Mouse (Mus musculus) v-Abl transformed pro-B cells (cell line): ENCODE results near the gene Olfr1062.
"Not testable (repeated sequence)": the region's sequence is repeated elsewhere in the genome, so short reads cannot be mapped to it uniquely, and the experiment has no call there.

Source experiments
- in situ Hi-C, 2 experiments: fragments of 400-800 bp; cut with MboI; formaldehyde crosslinking; loops; one replicate each; pipeline ENCODE4 v1.15.1; 2025; ENCODE audit not compliant: unreplicated experiment in 2 of 2

Gene Olfr1062

DNA sequence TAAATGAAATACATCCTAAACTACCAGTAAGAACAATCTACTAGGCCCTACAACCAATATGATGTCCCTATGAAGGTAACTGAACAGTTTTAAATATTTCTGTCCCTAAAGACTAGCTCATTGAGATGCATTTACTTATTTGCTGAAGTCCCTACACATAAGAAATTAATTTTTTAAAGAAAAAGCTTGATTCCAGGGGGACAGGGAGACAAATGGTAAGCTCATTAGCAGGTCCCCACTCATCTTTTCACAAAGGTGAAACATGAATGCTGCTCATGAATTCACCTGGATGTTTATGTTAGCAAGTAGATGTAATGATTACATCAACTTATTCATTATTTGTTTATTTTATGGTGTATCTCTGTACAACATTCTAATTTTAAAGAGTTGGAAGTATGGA lies at the start of gene Olfr1062:
TSS of gene Olfr1062 (minus strand) at position 101 of the 400 bp plus-strand sequence.
- in situ Hi-C loops: not testable (repeated sequence)

DNA sequence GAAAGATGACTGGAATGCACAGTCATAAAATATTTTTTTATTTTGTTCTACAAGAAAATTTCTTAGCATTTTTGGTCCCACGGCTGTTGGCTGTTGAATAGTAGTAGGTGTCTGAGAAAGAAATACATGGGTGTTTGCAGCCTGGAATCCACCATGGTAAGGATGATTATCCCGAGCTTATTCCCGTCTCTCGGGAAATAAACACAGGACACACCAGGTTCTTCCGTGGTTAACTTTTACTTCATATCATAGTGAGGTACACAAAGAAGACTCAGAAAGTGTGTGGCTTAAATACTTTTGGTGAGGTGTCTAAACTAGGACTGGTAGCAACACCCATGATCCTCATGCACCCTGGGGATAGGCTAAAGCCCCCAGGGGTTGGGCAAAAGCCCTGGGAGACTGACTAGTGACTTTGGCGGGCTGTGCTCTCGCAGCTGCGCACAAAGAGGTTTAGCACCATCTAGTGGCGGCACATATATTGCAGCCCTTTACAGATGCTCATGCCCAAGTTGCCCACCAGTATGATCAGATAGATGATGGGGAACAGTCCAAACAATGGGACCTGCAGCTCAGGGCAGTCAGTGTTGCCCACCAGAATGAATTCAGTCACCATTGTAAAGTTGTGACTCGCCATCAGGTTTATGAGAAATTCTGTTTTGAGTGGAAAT lies 38.0 kb upstream of the Olfr1062 start:
- in situ Hi-C loops: loop anchor here (5.0 to 25.0 kb wide), 3 partner anchors 732 to 1352 kb away; no protein-coding TSS in a partner anchor

DNA sequence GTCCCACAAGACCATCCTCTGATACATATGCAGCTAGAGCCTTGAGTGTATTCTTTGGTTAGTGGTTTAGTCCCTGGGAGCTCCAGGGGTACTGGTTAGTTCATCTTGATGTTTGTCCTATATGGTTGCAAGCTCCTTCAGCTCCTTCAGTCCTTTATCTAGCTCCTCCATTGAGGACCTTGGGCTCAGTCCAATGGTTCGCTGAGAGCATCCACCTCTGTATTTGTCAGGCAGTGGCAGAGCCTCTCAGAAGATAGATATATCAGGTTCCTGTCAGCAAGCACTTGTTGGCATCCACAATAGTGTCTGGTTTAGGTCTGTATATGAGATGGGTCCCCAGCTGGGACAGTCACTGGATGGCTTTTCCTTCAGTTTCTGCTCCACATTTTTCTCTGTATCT lies 33.9 kb upstream of the Olfr1062 start:
- in situ Hi-C loops: loop anchor here in 1 of 2 experiments (25.0 kb wide), 1 partner anchor 1348 kb away; no protein-coding TSS in a partner anchor

DNA sequence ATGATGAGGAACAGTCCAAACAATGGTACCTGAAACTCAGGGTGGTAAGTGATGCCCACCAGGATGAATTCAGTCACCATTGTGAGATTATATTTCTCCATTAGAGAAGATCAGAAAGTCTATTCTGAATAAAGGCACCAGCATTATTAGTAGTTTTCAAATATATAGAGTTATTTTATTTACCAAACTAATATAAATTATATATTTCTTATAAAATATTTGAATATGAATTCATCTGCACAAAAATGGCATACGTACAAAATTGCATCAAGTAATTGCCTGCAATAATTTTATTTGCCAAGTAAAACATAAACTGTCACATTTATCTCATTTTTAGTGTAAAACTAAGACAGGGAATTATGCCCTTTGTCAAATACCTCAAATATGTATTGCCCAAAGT lies 29.6 kb upstream of the Olfr1062 start, which contains the start of gene Olfr1066:
TSS of gene Olfr1066 (minus strand) at position 101 of the 400 bp plus-strand sequence.
- in situ Hi-C loops: loop anchor here in 1 of 2 experiments (25.0 kb wide), 1 partner anchor 1344 kb away; no protein-coding TSS in a partner anchor

DNA sequence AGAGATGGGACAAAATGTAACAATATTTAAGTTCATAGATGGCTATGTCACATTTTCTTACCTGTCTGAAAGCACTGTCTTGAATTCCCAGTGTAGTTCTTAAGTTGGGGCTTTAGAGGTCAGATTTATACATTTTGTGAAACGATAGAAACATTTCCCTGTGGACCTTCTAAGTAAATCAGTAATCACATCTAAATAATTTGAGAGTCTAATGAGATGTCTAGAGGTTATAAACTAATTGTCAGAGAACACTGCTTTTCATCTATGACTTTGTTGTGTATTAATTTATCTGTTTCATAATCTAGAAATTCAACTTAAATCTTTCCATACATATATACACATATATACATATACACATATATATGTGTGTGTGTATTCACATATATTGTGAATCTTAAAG lies 23.9 kb upstream of the Olfr1062 start, which contains the start of gene Olfr1065:
TSS of gene Olfr1065 (minus strand) at position 101 of the 400 bp plus-strand sequence.
- in situ Hi-C loops: loop anchor here in 1 of 2 experiments (25.0 kb wide), 1 partner anchor 1338 kb away; no protein-coding TSS in a partner anchor

DNA sequence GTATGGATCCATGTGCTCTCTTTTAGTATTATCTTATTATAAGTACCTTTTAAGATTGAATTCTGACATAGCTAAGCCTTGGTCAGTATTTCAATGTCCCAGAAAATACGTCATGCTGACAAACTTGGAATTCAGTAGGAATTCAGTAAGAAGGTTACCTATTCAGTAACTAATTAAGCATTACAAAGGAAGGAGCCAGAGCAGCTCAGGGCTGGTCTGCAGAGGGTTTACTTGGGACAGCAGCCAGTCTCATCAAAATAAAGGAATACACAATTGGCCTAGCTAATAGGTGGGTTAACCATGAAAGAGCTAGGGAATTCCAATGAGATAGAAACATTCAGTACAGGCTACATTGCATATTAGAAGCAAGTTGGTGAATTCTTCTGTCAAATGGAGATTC lies 15.6 kb upstream of the Olfr1062 start:
- in situ Hi-C loops: not testable (repeated sequence)

DNA sequence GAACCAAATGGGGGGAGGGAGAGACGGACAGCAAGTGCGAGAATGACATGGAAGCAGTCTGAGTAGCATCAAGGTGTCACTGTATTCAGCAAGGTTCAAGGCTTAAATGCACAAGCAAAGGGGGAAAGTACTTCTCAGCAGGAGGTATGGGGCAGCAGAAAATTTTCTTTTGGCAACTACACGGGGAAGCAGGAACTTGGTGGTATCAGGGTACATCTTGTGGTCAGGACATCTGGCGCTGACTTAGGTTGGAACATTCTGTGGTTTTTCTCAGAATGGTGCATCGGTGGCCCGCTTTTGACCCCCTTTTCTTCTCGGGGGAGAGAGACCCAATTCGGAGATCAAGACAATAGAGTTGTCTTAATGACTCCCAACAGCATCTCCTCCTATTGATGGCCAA lies 2.0 kb upstream of the Olfr1062 start:
- in situ Hi-C loops: not testable (repeated sequence)

DNA sequence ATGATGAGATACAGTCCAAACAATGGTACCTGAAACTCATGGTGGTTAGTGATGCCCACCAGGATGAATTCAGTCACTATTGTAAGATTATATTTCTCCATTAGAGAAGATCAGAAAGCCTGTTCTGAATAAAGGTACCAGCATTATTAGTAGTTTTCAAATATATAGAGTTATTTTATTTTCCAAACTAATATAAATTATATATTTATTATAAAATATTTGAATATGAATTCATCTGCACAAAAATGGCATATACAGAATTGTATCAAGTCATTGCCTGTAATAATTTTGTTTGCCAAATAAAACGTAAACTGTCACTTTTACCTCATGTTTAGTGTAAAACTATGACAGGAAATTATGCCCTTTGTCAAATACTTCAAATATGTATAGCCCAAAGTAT lies 12.6 kb downstream of the Olfr1062 start, which contains the start of gene Olfr1061:
TSS of gene Olfr1061 (minus strand) at position 101 of the 400 bp plus-strand sequence.
- in situ Hi-C loops: no loop called here

DNA sequence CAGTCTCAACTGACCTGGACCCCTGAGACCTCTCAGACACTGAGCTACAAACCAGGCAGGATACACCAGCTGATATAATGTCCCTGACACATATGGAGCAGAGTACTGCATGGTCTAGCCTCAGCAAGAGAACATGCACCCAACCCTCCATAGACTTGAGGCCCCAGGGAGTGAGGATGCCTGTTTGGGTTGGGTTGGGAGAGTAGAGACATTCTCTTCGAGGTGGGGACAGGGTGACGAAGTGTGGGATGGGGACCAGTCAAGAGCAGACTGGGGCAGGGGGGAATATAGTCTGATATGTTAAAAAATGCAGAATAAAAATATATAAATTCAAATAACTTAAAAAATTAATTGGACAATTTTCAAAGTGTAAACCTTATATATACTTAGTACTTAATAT lies 31.4 kb downstream of the Olfr1062 start:
- in situ Hi-C loops: no loop called here

DNA sequence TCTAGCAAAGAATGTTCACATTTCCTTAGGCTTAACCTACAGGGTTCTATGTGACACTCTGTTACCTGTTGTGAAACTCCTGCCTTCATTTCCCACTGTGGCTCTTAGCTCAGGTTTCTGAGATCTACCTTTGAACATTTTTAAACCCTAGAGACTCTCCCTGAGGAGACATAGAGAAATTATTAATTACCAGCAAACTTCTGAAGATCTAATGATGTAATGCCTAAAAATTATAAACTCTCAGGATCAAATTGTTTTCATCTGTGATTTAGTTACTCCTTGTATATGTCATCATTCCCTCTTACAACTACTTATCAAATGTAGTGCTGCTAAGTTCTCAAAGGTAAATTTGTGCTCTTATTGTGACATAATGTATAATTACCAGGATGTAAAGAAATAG lies 38.1 kb downstream of the Olfr1062 start, which contains the start of gene Olfr1058:
TSS of gene Olfr1058 (minus strand) at position 101 of the 400 bp plus-strand sequence.
- in situ Hi-C loops: not testable (repeated sequence)

DNA sequence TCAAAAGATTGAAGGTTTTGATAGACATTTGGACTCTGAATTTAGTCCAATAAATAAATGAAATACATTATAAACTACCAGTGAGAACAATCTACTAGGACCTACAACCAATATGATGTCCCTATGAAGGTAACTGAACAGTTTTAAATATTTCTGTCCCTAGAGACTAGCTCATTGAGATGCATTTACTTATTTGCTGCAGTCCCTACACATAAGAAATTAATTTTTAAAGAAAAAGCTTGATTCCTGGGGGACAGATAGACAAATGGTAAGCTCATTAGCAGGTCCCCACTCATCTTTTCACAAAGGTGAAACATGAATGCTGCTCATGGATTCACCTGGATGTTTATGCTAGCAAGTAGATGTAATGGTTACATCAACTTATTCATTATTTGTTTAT lies 48.3 kb downstream of the Olfr1062 start, which contains the start of gene Olfr1057:
TSS of gene Olfr1057 (minus strand) at position 101 of the 400 bp plus-strand sequence.
- in situ Hi-C loops: no loop called here
